Mouse (Mus musculus) embryonic facial prominence, embryonic 12.5 days (tissue): ENCODE data around the gene Ifi207. TPM values are rescaled to one million over a fixed set of nuclear protein-coding genes. Genes with fewer than 3 reads are reported as not detected.
"Not testable (repeated sequence)": the region's sequence is repeated elsewhere in the genome, so short reads cannot be mapped to it uniquely, and the experiment has no call there.

Source experiments
- ATAC-seq: fragments of 200-750 bp; cut with Nextera tagmentation; 2 replicates; pipeline ENCODE4 v1.8.0; 2017; ENCODE audit not compliant: insufficient number of reproducible peaks, insufficient read depth, low FRiP score, low TSS enrichment
- H3K27ac ChIP-seq: fragments of 300-500 bp; sonication (generic); 2 replicates; pipeline ENCODE4 v1.5.1; 2016; ENCODE audit warnings: mild to moderate bottlenecking
- H3K27me3 ChIP-seq: fragments of 300-500 bp; sonication (generic); 2 replicates; pipeline ENCODE4 v1.6.1; 2016; ENCODE audit warnings: mild to moderate bottlenecking, moderate library complexity
- H3K36me3 ChIP-seq: fragments of 300-500 bp; sonication (generic); 2 replicates; pipeline ENCODE4 v1.6.1; 2016; ENCODE audit warnings: mild to moderate bottlenecking
- H3K4me1 ChIP-seq: fragments of 300-500 bp; sonication (generic); 2 replicates; pipeline ENCODE4 v1.6.1; 2016
- H3K4me2 ChIP-seq: fragments of 300-500 bp; sonication (generic); replicated peaks from 2 replicates; pipeline ENCODE4 v1.6.1; 2016; ENCODE audit warnings: mild to moderate bottlenecking, moderate library complexity
- H3K4me3 ChIP-seq: fragments of 300-500 bp; sonication (generic); 2 replicates; pipeline ENCODE4 v1.5.1; 2016; ENCODE audit warnings: mild to moderate bottlenecking
- H3K9ac ChIP-seq: fragments of 300-500 bp; sonication (generic); 2 replicates; pipeline ENCODE4 v1.6.1; 2016; ENCODE audit warnings: mild to moderate bottlenecking, moderate library complexity
- H3K9me3 ChIP-seq: fragments of 300-500 bp; sonication (generic); 2 replicates; pipeline ENCODE4 v1.6.1; 2016; ENCODE audit warnings: mild to moderate bottlenecking, moderate library complexity
- WGBS: fragments of 180-500 bp; shearing (Covaris S2); methylation state at CpG from one replicate; pipeline ENCODE4 v1.1.7; 2016; 5-methylcytosine and 5-hydroxymethylcytosine counted together
- polyA plus RNA-seq: library from polyadenylated mRNA; unstranded; fragments of >200 nt; fragmentation: Nextera tagmentation; extraction: Ambion mirVana; gene quantifications from 2 replicates; pipeline ENCODE4 v1.2.1, GENCODE M21; 2016

Ifi207 gene
- polyA plus RNA-seq, result 0.26 and 0.33 TPM in 2 replicates

DNA sequence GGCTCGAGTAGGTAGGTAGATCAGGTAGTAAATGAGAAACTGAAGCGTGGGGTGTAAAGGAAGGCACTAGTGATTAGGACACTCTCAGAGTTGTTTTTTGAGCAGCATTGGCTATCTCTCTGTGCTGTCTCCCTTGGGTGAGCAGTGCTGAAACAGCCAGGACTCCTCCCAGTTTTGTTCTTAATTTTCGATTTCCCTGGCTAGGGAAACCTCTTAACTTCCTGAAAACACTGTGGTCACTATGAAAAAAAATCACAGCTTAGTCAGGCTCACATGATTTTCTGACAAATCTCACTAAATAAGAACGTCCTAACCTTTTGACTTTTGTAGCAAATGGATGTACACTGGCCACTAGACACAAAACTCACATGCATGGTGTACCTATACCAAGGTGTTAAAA, at the start of gene Ifi207:
Gene Ifi207, minus strand, starts transcription at position 92 of the 400 bp plus-strand sequence.
- no peak within 1 kb of the TSS for H3K27ac ChIP-seq
- no peaks in the 10 kb centered on the region for H3K9me3 ChIP-seq
- ATAC-seq, result no peak
- H3K36me3 ChIP-seq, result no peaks in the 10 kb centered on the region
- no peaks in the 10 kb centered on the region for H3K27me3 ChIP-seq
- H3K4me1 ChIP-seq, result no peaks in the 10 kb centered on the region
- no peak within 1 kb of the TSS for H3K4me3 ChIP-seq
- H3K9ac ChIP-seq, result no peak within 1 kb of the TSS
- 73% methylated on average over 4 of the region's 4 CpGs for WGBS
- no peak within 1 kb of the TSS for H3K4me2 ChIP-seq

DNA sequence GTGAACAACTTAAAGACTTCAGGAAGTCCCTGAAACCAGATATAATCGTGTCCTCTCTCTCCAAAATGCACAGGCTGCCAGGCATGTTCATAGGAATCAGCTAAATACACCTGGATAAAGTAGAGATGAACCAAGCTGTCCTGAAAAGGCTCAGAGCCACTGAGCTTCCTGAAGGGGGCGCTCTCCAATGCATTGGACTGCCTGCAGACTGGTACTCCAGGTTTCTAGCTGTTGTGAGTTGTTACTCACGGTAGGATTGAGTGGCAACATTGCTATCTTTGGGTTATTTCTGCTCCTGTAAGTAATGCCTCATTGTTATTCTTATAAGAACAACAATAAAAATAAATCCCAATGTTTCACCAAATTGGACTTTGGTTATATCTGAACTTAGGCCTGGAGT, 31.9 kb upstream of the Ifi207 start:
- H3K4me1 ChIP-seq, H3K9me3 ChIP-seq, H3K4me3 ChIP-seq, H3K27ac ChIP-seq, H3K9ac ChIP-seq, H3K36me3 ChIP-seq, ATAC-seq, H3K4me2 ChIP-seq, H3K27me3 ChIP-seq: not testable (repeated sequence)
- 46% methylated on average over 3 of the region's 3 CpGs for WGBS

DNA sequence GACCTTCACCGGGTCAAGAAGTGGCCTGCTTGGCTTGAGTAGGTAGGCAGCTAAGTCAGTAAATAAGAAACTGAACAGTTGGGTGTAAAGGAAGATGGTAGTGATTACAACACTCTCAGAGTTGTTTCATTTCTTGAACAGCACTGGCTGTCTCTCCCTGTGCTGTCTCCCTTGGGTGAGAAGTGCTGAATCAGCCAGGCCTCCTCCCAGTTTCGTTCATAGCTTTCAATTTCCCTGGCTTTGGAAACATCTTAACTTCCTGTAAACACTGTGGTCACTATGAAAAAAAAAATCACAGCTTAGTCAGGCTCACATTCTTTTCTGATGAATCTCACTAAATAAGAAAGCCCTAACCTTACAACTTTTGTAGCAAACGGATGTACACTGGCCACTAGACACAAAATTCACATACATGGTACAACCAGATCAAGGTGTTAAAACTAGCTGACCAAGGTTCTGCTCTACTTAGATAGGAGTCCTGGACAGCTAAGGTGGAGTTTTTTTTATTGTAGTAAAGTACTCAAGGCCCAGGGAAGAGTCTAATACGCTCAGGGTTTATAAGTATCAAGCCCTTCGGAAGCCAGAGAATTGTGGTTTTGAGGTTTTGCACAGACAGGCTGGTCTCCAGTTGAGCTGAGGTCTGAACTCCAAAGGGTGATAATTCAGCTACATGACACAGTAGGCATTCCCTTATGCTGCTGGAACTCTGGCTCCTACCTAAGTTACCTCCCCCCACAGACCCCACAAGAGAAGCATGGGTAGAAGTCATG, 25.5 kb upstream of the Ifi207 start, which contains the start of gene Ifi204:
Gene Ifi204, minus strand, starts transcription at position 96 of the 770 bp plus-strand sequence.
- WGBS, result 82% methylated on average over 5 of the region's 5 CpGs
- not testable (repeated sequence) for ATAC-seq, H3K27ac ChIP-seq, H3K4me2 ChIP-seq, H3K4me1 ChIP-seq, H3K9ac ChIP-seq, H3K27me3 ChIP-seq, H3K9me3 ChIP-seq, H3K36me3 ChIP-seq, H3K4me3 ChIP-seq

DNA sequence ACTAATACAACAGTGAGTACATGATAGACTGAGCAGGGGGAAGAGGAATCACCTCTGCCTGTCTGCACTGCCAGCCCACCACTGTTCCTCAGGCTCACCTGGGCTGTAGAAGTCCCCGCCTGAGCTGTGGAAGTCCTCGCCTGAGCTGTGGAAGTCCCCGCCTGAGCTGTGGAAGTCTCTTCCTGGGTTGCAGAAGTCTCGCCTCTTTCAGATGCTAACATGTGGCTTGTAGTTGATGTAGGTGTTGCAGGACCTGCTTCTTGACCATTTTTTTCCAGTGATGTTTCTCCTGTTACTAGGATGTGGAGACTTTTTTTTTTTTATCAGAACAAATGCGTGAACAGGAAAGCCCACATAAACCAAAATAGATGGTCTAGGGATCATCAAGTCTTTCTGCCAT, 18.5 kb upstream of the Ifi207 start:
- not testable (repeated sequence) for H3K9ac ChIP-seq, H3K36me3 ChIP-seq, H3K27ac ChIP-seq, H3K27me3 ChIP-seq, ATAC-seq, H3K4me3 ChIP-seq, H3K4me2 ChIP-seq, H3K4me1 ChIP-seq, H3K9me3 ChIP-seq
- 86% methylated on average over 5 of the region's 5 CpGs for WGBS

DNA sequence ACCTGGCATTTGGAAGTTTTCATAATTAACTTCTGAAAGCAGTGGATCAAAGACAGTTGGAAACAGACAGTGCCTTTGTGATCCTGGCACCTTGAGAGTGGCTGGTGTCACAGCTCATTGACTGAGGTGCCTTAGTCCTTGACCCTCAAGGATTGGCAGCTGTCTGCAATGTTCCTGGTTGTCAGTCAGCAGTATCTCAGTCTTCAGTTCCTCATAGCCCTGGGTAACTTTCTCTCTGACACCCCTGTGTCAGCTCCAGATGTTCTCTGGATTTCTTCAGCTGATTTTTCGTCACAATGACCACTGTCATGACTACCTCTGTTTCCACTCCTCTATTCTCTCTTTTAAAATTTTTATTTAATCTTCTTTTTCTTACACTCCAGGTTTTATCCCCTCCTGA, 715 bp upstream of the Ifi207 start:
- Histone ChIP-seq H3K9ac (no peak overlapping the region), H3K27ac (no peak overlapping the region), H3K4me1 (no peaks in the 10 kb centered on the region), H3K9me3 (no peaks in the 10 kb centered on the region), H3K4me3 (no peak overlapping the region), H3K27me3 (no peaks in the 10 kb centered on the region), H3K4me2 (no peak overlapping the region), H3K36me3 (no peaks in the 10 kb centered on the region)
- ATAC-seq, result no peak
- WGBS, result 70% methylated on average over 1 of the region's 1 CpGs

DNA sequence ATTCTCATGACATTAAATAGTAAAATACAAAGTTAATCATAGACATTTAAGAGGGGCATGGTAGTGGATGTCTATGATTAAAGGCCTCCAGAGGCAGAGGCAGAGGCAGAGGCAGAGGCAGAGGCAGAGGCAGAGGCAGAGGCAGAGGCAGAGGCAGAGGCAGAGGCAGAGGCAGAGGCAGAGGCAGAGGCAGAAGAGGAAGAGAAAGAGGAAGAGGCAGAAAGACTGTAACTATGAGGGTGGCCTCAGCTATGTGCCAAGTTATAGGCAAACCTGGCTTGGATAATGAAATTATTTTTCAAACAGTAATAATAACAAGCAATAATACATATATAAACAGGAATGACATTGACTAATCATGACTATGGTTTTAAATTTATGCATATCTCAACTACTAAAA, 1.0 kb downstream of the Ifi207 start:
- H3K27ac ChIP-seq, result no peak overlapping the region
- ATAC-seq, result no peak
- no peaks in the 10 kb centered on the region for H3K36me3 ChIP-seq
- no peaks in the 10 kb centered on the region for H3K4me1 ChIP-seq
- H3K4me2 ChIP-seq, result no peak overlapping the region
- no peaks in the 10 kb centered on the region for H3K27me3 ChIP-seq
- H3K9ac ChIP-seq, result no peak overlapping the region
- no peak overlapping the region for H3K4me3 ChIP-seq
- no peaks in the 10 kb centered on the region for H3K9me3 ChIP-seq

DNA sequence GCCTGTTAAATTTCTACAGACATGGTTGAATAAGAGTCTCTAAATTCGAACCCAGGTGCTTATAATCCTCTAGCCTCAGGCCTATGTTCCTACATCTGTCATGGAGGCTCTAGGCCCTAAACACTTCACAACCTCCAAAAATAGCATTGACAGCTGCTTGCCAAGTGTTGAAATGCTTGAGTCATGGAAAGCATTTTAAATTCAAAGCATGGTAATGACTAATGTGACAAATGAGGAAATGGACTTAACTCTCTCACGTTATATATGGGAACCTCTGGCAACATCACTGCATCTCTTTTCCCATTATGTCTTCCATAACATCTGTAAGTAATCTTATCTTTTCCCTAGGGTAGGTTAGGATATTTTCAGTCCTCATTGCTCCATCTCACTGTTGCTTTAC, 4.6 kb downstream of the Ifi207 start:
- no peak overlapping the region for H3K9ac ChIP-seq
- H3K4me1 ChIP-seq, result no peaks in the 10 kb centered on the region
- ATAC-seq, result no peak
- H3K27ac ChIP-seq, result no peak overlapping the region
- no peak overlapping the region for H3K4me3 ChIP-seq
- no peaks in the 10 kb centered on the region for H3K9me3 ChIP-seq
- H3K27me3 ChIP-seq, result no peaks in the 10 kb centered on the region
- H3K36me3 ChIP-seq, result no peaks in the 10 kb centered on the region
- no peak overlapping the region for H3K4me2 ChIP-seq
- 57% methylated on average over 2 of the region's 2 CpGs for WGBS

DNA sequence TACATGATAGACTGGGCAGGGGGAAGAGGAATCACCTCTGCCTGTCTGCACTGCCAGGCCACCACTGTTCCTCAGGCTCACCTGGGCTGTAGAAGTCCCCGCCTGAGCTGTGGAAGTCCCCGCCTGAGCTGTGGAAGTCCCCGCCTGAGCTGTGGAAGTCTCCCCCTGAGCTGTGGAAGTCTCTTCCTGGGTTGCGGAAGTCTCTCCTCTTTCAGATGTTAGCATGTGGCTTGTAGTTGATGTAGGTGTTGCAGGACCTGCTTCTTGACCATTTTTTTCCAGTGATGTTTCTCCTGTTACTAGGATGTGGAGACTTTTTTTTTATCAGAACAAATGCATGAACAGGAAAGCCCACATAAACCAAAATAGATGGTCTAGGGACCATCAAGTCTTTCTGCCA, 6.5 kb downstream of the Ifi207 start:
- H3K4me2 ChIP-seq, H3K27me3 ChIP-seq, H3K4me3 ChIP-seq, H3K36me3 ChIP-seq, H3K4me1 ChIP-seq, H3K9ac ChIP-seq, H3K9me3 ChIP-seq, ATAC-seq, H3K27ac ChIP-seq: not testable (repeated sequence)
- WGBS, result 72% methylated on average over 4 of the region's 4 CpGs

DNA sequence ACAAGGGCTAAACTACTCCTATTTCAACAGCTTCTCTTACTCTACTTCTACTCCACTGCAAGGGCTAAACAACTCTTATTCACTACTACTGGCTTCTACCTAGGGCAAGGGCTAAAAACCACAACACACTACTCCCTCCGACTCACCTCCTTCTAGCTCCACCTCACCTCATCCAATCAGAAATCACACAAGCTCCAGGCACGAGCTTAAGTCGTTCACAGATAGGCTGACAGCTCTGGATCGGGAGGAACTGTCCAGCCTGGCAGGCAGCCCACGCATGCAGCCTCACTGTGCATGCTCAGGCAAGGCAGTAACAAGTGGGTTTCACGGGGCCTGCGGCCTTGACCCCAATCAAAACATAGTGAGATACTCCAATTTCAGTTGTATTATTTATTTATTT, 8.3 kb downstream of the Ifi207 start:
- Histone ChIP-seq H3K27me3 (no peaks in the 10 kb centered on the region), H3K9ac (no peak overlapping the region), H3K9me3 (no peaks in the 10 kb centered on the region), H3K4me2 (no peak overlapping the region), H3K4me1 (no peaks in the 10 kb centered on the region), H3K27ac (no peak overlapping the region), H3K36me3 (no peaks in the 10 kb centered on the region), H3K4me3 (no peak overlapping the region)
- ATAC-seq, result no peak
- WGBS, result 26% methylated on average over 7 of the region's 7 CpGs

DNA sequence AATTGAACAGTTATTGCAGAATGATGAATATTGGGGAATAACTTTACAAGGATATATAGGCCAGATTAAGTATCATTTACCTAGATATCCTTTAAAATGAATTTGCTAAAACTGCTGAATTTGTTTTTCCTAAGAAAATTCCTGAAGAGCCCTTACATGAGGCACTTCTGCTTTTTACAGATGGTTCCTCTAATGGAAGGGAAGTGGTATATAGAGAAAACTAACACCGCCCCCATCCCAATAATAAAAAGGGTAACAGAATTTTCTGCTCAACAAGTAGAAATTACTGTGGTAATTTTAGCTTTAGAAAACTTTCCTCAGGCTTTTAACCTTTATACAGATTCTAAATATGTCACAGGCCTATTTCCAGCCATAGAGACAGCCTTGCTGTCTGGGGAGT, 47.3 kb downstream of the Ifi207 start:
- H3K4me2 ChIP-seq, result no peak overlapping the region
- H3K27ac ChIP-seq, result no peak overlapping the region
- no peaks in the 10 kb centered on the region for H3K9me3 ChIP-seq
- no peaks in the 10 kb centered on the region for H3K36me3 ChIP-seq
- no peak for ATAC-seq
- 83% methylated on average over 1 of the region's 1 CpGs for WGBS
- H3K4me1 ChIP-seq, result no peaks in the 10 kb centered on the region
- H3K4me3 ChIP-seq, result no peak overlapping the region
- no peak overlapping the region for H3K9ac ChIP-seq
- H3K27me3 ChIP-seq, result no peaks in the 10 kb centered on the region

DNA sequence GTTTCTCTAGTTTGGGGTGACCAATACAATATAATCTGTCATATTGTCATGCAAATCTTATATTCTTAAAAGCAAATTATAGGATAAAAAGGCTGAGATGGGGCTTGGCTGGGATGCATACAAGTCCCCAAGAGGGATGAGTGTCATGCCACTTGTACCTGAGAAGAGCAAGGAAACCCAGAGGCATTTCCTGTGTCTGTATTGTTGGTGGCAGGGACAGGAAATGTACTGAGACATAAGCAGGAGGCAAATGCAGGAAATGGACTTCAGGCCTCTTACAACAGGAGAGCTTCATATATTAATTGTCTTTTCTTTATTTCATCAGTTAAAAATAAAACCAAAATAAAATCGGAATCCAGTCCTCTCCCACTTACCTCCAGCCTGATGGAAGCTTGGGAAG, 62.9 kb downstream of the Ifi207 start:
- H3K4me2 ChIP-seq, H3K27me3 ChIP-seq, H3K36me3 ChIP-seq, H3K27ac ChIP-seq, H3K4me1 ChIP-seq, H3K9ac ChIP-seq, H3K4me3 ChIP-seq, H3K9me3 ChIP-seq, ATAC-seq: not testable (repeated sequence)
- WGBS, result 87% methylated on average over 1 of the region's 1 CpGs

DNA sequence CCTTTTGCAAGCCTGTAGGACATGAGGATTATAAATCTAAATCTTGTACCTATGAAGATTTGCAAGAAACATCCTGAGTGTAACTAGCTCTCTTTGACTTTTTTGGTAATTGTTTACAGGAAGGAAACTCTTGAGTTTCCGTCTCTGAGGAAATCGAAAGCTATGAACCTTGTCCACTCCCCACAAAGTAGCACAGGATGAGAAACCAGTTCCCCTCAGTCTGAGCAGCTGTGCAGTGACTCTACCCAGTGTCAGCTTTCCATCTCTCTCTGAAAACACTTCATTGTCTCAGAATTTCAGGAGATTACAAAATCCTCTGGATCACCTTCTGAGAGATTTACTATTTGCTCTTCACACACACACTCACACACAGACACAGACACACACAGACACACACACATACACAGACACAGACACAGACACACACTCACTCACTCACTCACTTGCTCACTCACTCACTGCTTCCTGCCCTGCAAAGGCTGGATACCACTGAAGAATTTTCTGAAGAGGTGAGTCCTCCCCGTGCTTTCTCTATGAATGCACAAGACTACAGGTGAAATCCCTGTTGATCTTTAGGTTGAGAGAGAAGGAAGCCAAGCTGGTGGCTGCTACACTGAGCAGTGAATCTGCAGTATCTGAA, 68.0 kb downstream of the Ifi207 start, which contains the start of gene Ifi208:
Gene Ifi208, plus strand, starts transcription at position 218 of the 640 bp plus-strand sequence.
- not testable (repeated sequence) for H3K4me2 ChIP-seq, H3K27me3 ChIP-seq, H3K36me3 ChIP-seq, H3K4me3 ChIP-seq, ATAC-seq, H3K9ac ChIP-seq, H3K27ac ChIP-seq, H3K9me3 ChIP-seq, H3K4me1 ChIP-seq
- 39% methylated on average over 3 of the region's 3 CpGs for WGBS
